Mouse (Mus musculus) midbrain, postnatal 0 days (tissue): ENCODE results near the gene Ech1. TPM values are rescaled to one million over a fixed set of nuclear protein-coding genes. Genes with fewer than 3 reads are reported as not detected.

Experiments
- ATAC-seq: fragments of 200-750 bp; cut with Nextera tagmentation; 2 replicates; pipeline ENCODE4 v1.8.0; 2017; ENCODE audit warnings: moderate number of reproducible peaks, mild to moderate bottlenecking, moderate TSS enrichment, moderate library complexity; ENCODE audit not compliant: low FRiP score
- DNase-seq: peaks from one replicate; pipeline ENCODE4 v3.0.0-alpha.2; 2015; ENCODE audit warnings: low spot score
- H3K27ac ChIP-seq: fragments of 300-500 bp; sonication (generic); 2 replicates; pipeline ENCODE4 v1.5.1; 2014; ENCODE audit warnings: low read depth, mild to moderate bottlenecking, low read length, mixed read lengths
- H3K27me3 ChIP-seq: fragments of 300-500 bp; sonication (generic); 2 replicates; pipeline ENCODE4 v1.6.1; 2014; ENCODE audit warnings: low read length, control low read depth, mixed read lengths; ENCODE audit not compliant: insufficient read depth
- H3K36me3 ChIP-seq: fragments of 300-500 bp; sonication (generic); 2 replicates; pipeline ENCODE4 v1.6.1; 2014; ENCODE audit warnings: low read length, control low read depth, mixed read lengths; ENCODE audit not compliant: insufficient read depth
- H3K4me1 ChIP-seq: fragments of 300-500 bp; sonication (generic); 2 replicates; pipeline ENCODE4 v1.6.1; 2014; ENCODE audit warnings: mild to moderate bottlenecking, control low read depth, antibody characterized with exemption, low read length, mixed read lengths; ENCODE audit not compliant: insufficient read depth
- H3K4me2 ChIP-seq: fragments of 300-500 bp; sonication (generic); 2 replicates; pipeline ENCODE4 v1.6.1; 2014; ENCODE audit warnings: low read depth, mild to moderate bottlenecking, low read length, mixed read lengths; ENCODE audit not compliant: poor library complexity, severe bottlenecking
- H3K4me3 ChIP-seq: fragments of 300-500 bp; sonication (generic); 2 replicates; pipeline ENCODE4 v1.5.1; 2014; ENCODE audit warnings: low read depth, mild to moderate bottlenecking, low read length, moderate library complexity
- H3K9ac ChIP-seq: fragments of 300-500 bp; sonication (generic); replicated peaks from 2 replicates; pipeline ENCODE4 v1.6.1; 2014; ENCODE audit warnings: mild to moderate bottlenecking, low read length, moderate library complexity, mixed read lengths; ENCODE audit not compliant: poor library complexity, severe bottlenecking
- H3K9me3 ChIP-seq: fragments of 300-500 bp; sonication (generic); 2 replicates; pipeline ENCODE4 v1.6.1; 2016; ENCODE audit warnings: low read length, control low read depth
- CTCF ChIP-seq: IDR thresholded peaks from 2 replicates; pipeline ENCODE4 v1.5.1; 2016; ENCODE audit warnings: antibody characterized with exemption, mild to moderate bottlenecking
- WGBS: fragments of 180-500 bp; shearing (Covaris S2); extraction: QIAGEN DNeasy Blood & Tissue Kit; methylation state at CpG from one replicate; pipeline ENCODE4 v1.1.7; 2014; 5-methylcytosine and 5-hydroxymethylcytosine counted together
- polyA plus RNA-seq: library from polyadenylated mRNA; unstranded; fragments of >200 nt; fragmentation: Nextera tagmentation; extraction: Ambion mirVana; gene quantifications from 2 replicates; pipeline ENCODE4 v1.2.1, GENCODE M21; 2015
- total RNA-seq: library from RNA; depleted of rRNA; stranded (reverse); fragments of >200 nt; gene quantifications from 2 replicates; pipeline ENCODE4 v1.2.3, GENCODE M21; 2014

Ech1 gene
- total and polyA plus RNA-seq, 2 experiments from 2014 or later, result 103 to 104 TPM

DNA sequence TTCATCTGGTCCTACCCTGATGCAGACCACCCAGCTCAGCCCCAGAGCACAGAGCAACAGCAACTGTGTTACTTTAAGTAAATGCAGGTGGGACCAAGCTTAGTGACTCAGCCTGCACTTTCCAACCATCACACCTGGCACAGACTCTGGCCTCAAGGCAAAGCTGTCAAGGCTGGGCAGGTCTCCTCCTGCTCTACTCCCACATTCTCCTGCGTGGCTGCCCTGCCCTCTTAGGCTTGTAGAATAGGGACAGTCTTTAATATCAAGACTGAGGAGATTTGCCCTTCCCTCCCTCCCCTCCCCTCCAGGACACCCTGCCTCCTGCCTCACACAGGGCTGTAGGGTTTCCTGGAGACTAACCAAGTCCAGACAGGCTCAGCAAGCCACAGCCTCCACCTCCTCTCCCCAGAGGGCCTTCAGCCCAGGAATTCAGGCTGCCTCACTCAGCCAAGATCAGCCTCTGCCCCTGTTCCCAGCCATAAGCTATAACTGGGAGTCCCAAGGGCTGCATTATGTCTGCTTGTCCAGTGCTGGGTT lies 24.8 kb downstream of the Ech1 start:
- ATAC-seq (no peak), DNase-seq (no peak)
- Histone ChIP-seq H3K4me1 (no peaks in the 10 kb centered on the region), H3K27me3 (no peaks in the 10 kb centered on the region), H3K9me3 (no peaks in the 10 kb centered on the region), H3K27ac (no peak overlapping the region), H3K4me3 (no peak overlapping the region), H3K36me3 (no peaks in the 10 kb centered on the region), H3K4me2 (no peak overlapping the region), H3K9ac (no peak overlapping the region)
- WGBS, result 50% methylated on average over 1 of the region's 1 CpGs
- no peak for TF ChIP-seq CTCF

DNA sequence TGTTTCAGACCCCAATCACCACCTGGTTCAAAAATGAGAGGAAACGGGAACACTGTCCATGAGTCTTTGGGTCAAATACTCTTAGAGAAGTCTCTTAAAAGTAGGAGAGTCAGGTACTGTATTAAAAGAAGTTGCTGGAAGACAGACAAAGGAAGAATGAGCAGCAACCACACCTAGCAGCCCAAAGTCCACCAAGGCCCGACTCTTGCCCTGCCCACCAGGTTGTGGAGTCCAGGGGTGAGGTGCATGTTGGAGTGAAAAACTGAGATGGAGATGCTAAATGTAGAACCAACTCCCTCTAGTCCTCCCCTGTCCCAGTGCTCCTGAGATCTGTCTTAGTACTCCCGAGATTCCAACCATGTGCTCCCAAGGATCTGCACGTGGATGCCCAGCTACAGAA lies 25.6 kb downstream of the Ech1 start:
- H3K4me3 ChIP-seq, result no peak overlapping the region
- no peaks in the 10 kb centered on the region for H3K27me3 ChIP-seq
- ATAC-seq (no peak), DNase-seq (no peak)
- H3K36me3 ChIP-seq, result no peaks in the 10 kb centered on the region
- no peak overlapping the region for H3K9ac ChIP-seq
- H3K4me2 ChIP-seq, result no peak overlapping the region
- WGBS, result 83% methylated on average over 4 of the region's 4 CpGs
- no peak overlapping the region for H3K27ac ChIP-seq
- H3K4me1 ChIP-seq, result no peaks in the 10 kb centered on the region
- H3K9me3 ChIP-seq, result no peaks in the 10 kb centered on the region
- TF ChIP-seq CTCF, result no peak

DNA sequence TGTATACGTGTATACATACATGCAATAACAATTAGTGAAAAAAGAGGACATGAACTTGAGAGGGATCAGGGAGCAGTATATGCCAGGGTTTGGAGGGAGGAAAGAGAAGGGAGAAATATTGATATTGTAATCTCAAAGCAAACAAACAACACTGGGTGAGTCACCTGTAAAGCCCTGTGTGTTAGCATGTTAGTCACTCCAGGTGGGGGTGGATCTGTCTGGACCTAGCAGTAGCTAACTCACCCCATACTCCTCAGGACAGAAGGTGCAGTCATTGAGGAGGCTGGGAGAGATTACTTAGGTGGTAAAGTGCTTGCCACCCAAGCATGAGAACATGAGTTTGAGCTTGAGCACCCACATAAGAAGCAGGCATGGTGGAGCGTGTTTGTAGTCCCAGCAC lies 34.9 kb downstream of the Ech1 start:
- Histone ChIP-seq H3K4me3 (no peak overlapping the region), H3K9me3 (no peaks in the 10 kb centered on the region), H3K27me3 (no peaks in the 10 kb centered on the region), H3K27ac (no peak overlapping the region), H3K4me2 (no peak overlapping the region), H3K9ac (no peak overlapping the region), H3K36me3 (no peaks in the 10 kb centered on the region), H3K4me1 (no peaks in the 10 kb centered on the region)
- DNase-seq (no peak), ATAC-seq (no peak)
- WGBS, result 96% methylated on average over 2 of the region's 2 CpGs
- TF ChIP-seq CTCF, result no peak

DNA sequence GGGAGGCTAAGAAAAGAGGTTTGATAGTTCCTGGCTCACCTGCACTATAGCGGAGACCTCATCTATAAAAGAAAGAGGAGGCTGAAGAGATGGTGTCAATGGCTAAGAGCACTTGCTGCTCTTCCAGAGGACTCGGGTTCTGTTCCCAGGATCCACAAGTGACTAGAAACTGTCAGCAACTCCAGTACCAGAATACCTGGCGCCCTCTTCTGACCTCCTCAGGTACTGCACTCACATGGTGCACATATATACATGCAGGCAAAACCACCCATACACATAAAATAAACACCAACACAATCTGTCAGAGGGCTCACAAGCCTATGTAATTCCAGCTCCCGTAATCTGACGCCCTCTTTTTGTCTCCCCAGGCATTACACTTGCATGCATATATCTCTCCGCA lies 35.9 kb downstream of the Ech1 start:
- H3K9me3 ChIP-seq, result no peaks in the 10 kb centered on the region
- H3K27me3 ChIP-seq, result no peaks in the 10 kb centered on the region
- DNase-seq (no peak), ATAC-seq (no peak)
- no peak overlapping the region for H3K4me2 ChIP-seq
- H3K9ac ChIP-seq, result no peak overlapping the region
- H3K27ac ChIP-seq, result no peak overlapping the region
- TF ChIP-seq CTCF, result peak; percentile 27
- H3K4me3 ChIP-seq, result no peak overlapping the region
- H3K4me1 ChIP-seq, result no peaks in the 10 kb centered on the region
- 92% methylated on average over 6 of the region's 6 CpGs for WGBS
- H3K36me3 ChIP-seq, result no peaks in the 10 kb centered on the region

DNA sequence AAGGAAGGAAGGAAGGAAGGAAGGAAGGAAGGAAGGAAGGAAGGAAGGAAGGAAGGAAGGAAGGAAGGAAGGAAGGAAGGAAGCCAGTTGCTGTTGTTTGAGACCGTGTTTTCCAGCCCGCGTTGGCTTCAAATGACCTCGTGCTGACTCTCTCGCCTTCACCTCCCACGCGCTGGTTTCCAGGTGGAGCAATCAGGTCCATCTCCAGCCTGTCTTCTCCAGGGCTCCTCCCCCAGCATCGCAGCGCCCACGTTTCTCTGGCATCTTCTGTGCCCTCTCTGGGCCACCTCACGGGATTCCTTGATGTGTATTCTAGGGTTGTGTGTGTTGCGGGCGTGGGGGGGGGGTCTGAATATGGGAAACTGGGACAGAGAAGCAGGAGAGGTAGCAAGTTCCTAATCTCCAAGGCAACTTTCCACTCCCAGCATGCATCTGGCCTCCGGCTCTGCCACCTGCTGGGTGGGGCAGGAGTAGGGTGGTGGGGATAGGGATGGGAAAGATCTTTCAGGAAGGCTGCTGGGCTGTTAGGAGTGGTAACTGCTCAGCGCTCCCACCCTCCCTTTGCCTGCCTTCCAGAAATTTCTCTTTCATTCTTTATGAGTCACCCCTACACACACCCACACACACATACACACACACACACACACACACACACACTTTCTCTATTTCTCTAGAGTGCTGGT lies 37.9 kb downstream of the Ech1 start:
- TF ChIP-seq CTCF, result no peak
- no peak overlapping the region for H3K9ac ChIP-seq
- no peak for DNase-seq
- ATAC-seq, result no peak
- H3K27me3 ChIP-seq, result no peaks in the 10 kb centered on the region
- 90% methylated on average over 15 of the region's 15 CpGs for WGBS
- H3K4me3 ChIP-seq, result no peak overlapping the region
- H3K9me3 ChIP-seq, result no peaks in the 10 kb centered on the region
- H3K4me1 ChIP-seq, result no peaks in the 10 kb centered on the region
- H3K36me3 ChIP-seq, result no peaks in the 10 kb centered on the region
- H3K27ac ChIP-seq, result no peak overlapping the region
- no peak overlapping the region for H3K4me2 ChIP-seq

DNA sequence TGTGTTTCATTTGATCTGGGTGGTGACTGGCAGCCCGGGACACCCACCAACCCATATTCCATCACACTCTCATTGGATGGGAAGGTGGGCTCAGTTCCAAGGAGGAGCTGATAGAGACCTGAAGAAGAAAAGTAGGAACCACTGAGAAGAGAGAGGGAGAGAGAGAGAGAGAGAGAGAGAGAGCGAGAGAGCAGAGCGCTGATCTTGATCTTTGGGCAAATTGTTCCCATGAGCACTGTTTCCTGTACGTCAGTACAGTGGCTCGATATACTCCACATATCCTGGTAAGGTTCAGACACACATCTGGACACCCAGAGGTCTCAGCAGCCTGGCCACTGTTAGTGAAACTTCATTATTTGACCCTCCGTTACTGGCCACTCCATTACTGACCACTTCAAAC lies 38.5 kb downstream of the Ech1 start, which contains the start of gene Lgals7:
Gene Lgals7, plus strand, starts transcription at position 314 of the 400 bp plus-strand sequence.
- H3K4me3 ChIP-seq, result no peak within 1 kb of the TSS
- no peak for TF ChIP-seq CTCF
- H3K9me3 ChIP-seq, result no peaks in the 10 kb centered on the region
- no peaks in the 10 kb centered on the region for H3K36me3 ChIP-seq
- DNase-seq (no peak), ATAC-seq (no peak)
- H3K27me3 ChIP-seq, result no peaks in the 10 kb centered on the region
- H3K27ac ChIP-seq, result no peak within 1 kb of the TSS
- H3K9ac ChIP-seq, result no peak within 1 kb of the TSS
- no peak within 1 kb of the TSS for H3K4me2 ChIP-seq
- H3K4me1 ChIP-seq, result no peaks in the 10 kb centered on the region
- WGBS, result 81% methylated on average over 6 of the region's 6 CpGs
